Comparison of ENCODE assay signal across 8 mouse cellular contexts in the genomic region with DNA sequence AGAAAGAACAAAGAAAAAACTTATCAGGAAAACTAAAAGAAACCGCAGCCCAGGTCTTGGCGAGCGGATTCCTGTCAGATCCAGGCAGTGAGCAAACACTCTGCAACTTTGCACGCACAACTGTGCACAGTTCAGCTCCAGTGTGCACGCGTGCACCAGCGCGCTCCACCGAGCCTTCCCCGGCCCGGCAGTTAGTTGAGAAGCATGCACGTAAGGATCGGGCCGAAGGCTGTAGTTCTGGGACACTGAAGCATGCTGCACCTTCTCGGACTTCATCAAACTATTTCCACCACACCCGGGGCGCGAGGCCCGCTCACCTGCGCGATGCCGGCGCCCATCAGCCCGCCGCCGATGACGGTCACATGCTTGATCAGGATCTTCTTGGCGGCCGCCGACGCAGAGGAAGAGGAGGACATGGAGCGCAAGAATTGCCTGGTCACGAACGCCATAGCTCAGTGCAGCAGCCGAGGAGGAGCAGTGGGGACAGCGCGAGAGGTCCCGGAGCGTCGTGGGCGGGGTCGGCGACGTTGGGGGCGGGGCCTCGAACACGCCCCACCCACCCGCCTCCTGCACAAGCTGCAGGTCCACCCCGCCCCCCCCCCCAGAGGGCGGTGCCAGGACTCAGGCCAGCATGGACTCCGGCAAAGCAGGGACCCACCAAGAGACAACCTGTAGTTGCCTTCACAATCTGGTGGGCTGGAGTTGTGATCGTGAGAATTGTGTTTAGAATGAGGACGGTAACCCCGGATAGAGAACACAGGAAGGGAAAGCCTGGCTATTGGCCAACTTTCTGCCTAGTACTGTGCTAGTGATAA. TPM values are rescaled to one million over a fixed set of nuclear protein-coding genes. Genes with fewer than 3 reads are reported as not detected.
DNase-seq lines count a peak whose midpoint lies in the region; ATAC-seq and TF ChIP-seq lines count a peak whose summit lies in the region.

A gene (minus strand): TSS at position 543 of the 815 bp plus-strand sequence.

- TF ChIP-seq CTCF in CH12.LX (conservative IDR thresholded peaks at IDR 0.05 in 1 of 2, IDR thresholded peaks at IDR 0.05 in 1 of 2; ENCODE audit: low read depth in 2 of 2, low read length in 2 of 2) = no peak
- TF ChIP-seq CTCF in heart, postnatal 0 days (IDR thresholded peaks at IDR 0.05; ENCODE audit: low read depth) = no peak
- no peak for TF ChIP-seq CTCF in testis, adult 2 months (IDR thresholded peaks at IDR 0.05; ENCODE audit: control insufficient read depth, insufficient read depth, insufficient replicate concordance, low read depth, low read length)

- H3K27me3 ChIP-seq in CH12.LX (replicated peaks) = no peaks in the 10 kb centered on the region
- H3K27me3 ChIP-seq in forebrain, embryonic 12.5 days = no peaks in the 10 kb centered on the region
- no peaks in the 10 kb centered on the region for H3K27me3 ChIP-seq in heart, postnatal 0 days (ENCODE audit: control insufficient read depth, insufficient read depth, low read length)
- H3K27me3 ChIP-seq in liver, embryonic 16.5 days (ENCODE audit: control insufficient read depth, insufficient read depth, low read depth, low read length) = no peaks in the 10 kb centered on the region
- H3K27me3 ChIP-seq in neural tube, embryonic 13.5 days = no peaks in the 10 kb centered on the region
- H3K27me3 ChIP-seq in testis, adult 2 months (ENCODE audit: control insufficient read depth, insufficient read depth, low read length) = no peaks in the 10 kb centered on the region

- peaks cover 0 to 18% of the 10 kb centered on the region in 2 experiments for H3K36me3 ChIP-seq in CH12.LX (replicated peaks in 1 of 2; ENCODE audit: control insufficient read depth in 1 of 2, insufficient read depth in 1 of 2, low read length in 1 of 2)
- H3K36me3 ChIP-seq in forebrain, embryonic 12.5 days (replicated peaks) = no peaks in the 10 kb centered on the region
- H3K36me3 ChIP-seq in heart, postnatal 0 days (replicated peaks; ENCODE audit: control insufficient read depth, insufficient read depth, low read length) = no peaks in the 10 kb centered on the region
- no peaks in the 10 kb centered on the region for H3K36me3 ChIP-seq in liver, embryonic 16.5 days (ENCODE audit: control insufficient read depth, insufficient read depth)
- no peaks in the 10 kb centered on the region for H3K36me3 ChIP-seq in neural tube, embryonic 13.5 days
- no peaks in the 10 kb centered on the region for H3K36me3 ChIP-seq in testis, adult 2 months (ENCODE audit: control insufficient read depth, insufficient read depth, low read length)

- H3K4me1 ChIP-seq in CH12.LX (ENCODE audit: control insufficient read depth in 1 of 2, insufficient read depth in 2 of 2) = peaks cover 0 to 24% of the 10 kb centered on the region in 2 experiments; a peak in 3 of 4 replicates
- peaks cover 17% of the 10 kb centered on the region for H3K4me1 ChIP-seq in forebrain, embryonic 12.5 days
- peaks cover 23% of the 10 kb centered on the region for H3K4me1 ChIP-seq in heart, postnatal 0 days (ENCODE audit: control insufficient read depth, insufficient read depth)
- peaks cover 13% of the 10 kb centered on the region for H3K4me1 ChIP-seq in liver, embryonic 16.5 days (ENCODE audit: control insufficient read depth, low read depth, low read length)
- peaks cover 20% of the 10 kb centered on the region for H3K4me1 ChIP-seq in neural tube, embryonic 13.5 days (replicated peaks)
- no peaks in the 10 kb centered on the region; the same call in 1 of the 2 replicates for H3K4me1 ChIP-seq in testis, adult 2 months (ENCODE audit: control insufficient read depth, insufficient read depth, low read length)

- peak; percentile 75 for TF ChIP-seq POLR2A in CH12.LX (IDR thresholded peaks at IDR 0.05; ENCODE audit: low read depth, low read length)
- peak; percentile 84 for TF ChIP-seq POLR2A in testis, adult 2 months (IDR thresholded peaks at IDR 0.05; ENCODE audit: control insufficient read depth, low read depth, low read length)

- H3K4me3 ChIP-seq in CH12.LX (replicated peaks in 1 of 3; ENCODE audit: low read depth in 2 of 3, low read length in 2 of 3, poor library complexity in 1 of 3) = peak within 1 kb of the TSS; percentile 53 to 79 (median 75)
- H3K4me3 ChIP-seq in forebrain, embryonic 12.5 days (replicated peaks) = peak within 1 kb of the TSS; percentile 65
- peak within 1 kb of the TSS; percentile 77 for H3K4me3 ChIP-seq in heart, postnatal 0 days (ENCODE audit: low read depth, low read length)
- peak within 1 kb of the TSS; percentile 71 for H3K4me3 ChIP-seq in liver, embryonic 16.5 days (ENCODE audit: low read depth, low read length)
- peak within 1 kb of the TSS; percentile 61 for H3K4me3 ChIP-seq in neural tube, embryonic 13.5 days
- H3K4me3 ChIP-seq in testis, adult 2 months (ENCODE audit: control insufficient read depth, low read depth, low read length) = peak within 1 kb of the TSS; percentile 95

- no peak for TF ChIP-seq EP300 in CH12.LX (IDR thresholded peaks at IDR 0.05; ENCODE audit: low read length)
- no peak for TF ChIP-seq EP300 in heart, postnatal 0 days (IDR thresholded peaks at IDR 0.05; ENCODE audit: low read depth)

- dilution Hi-C loops in CH12.LX (cut with MboI; ENCODE audit: extremely low pct_ligation_motif_present, extremely low pct_unique_long_range_greater_than_20kb, low sequenced_read_pairs) = no loop called here

- TF ChIP-seq RAD21 in CH12.LX (IDR thresholded peaks at IDR 0.05; ENCODE audit: low read depth, low read length) = no peak

- WGBS in forebrain, embryonic 12.5 days = under 1% methylated on average over 53 of the region's 54 CpGs
- WGBS in heart, postnatal 0 days = under 1% methylated on average over 52 of the region's 54 CpGs
- WGBS in liver, embryonic 16.5 days (ENCODE audit: insufficient replicate concordance) = under 1% methylated on average over 52 of the region's 54 CpGs
- under 1% methylated on average over 54 of the region's 54 CpGs for WGBS in neural tube, embryonic 13.5 days

- peak within 1 kb of the TSS; percentile 34 for H3K9ac ChIP-seq in CH12.LX (ENCODE audit: insufficient read depth, low read depth)
- H3K9ac ChIP-seq in forebrain, embryonic 12.5 days = peak within 1 kb of the TSS; percentile 71
- H3K9ac ChIP-seq in heart, postnatal 0 days (replicated peaks; ENCODE audit: low read depth, low read length) = peak within 1 kb of the TSS; percentile 71
- peak within 1 kb of the TSS; percentile 69 for H3K9ac ChIP-seq in liver, embryonic 16.5 days (ENCODE audit: low read depth, low read length)
- peak within 1 kb of the TSS; percentile 71 for H3K9ac ChIP-seq in neural tube, embryonic 13.5 days

- in situ Hi-C loops in CH12.LX (cut with MboI; ENCODE audit: low pct_ligation_motif_present, low pct_unique_long_range_greater_than_20kb, low sequenced_read_pairs) = no loop called here

- peak within 1 kb of the TSS; percentile 71 for H3K4me2 ChIP-seq in CH12.LX (ENCODE audit: insufficient read depth, low read depth, poor library complexity, severe bottlenecking)
- H3K4me2 ChIP-seq in forebrain, embryonic 12.5 days = peak within 1 kb of the TSS; percentile 87
- H3K4me2 ChIP-seq in heart, postnatal 0 days (ENCODE audit: low read depth, low read length) = peak within 1 kb of the TSS; percentile 71
- peak within 1 kb of the TSS; percentile 81 for H3K4me2 ChIP-seq in liver, embryonic 16.5 days (ENCODE audit: low read depth, low read length)
- peak within 1 kb of the TSS; percentile 77 for H3K4me2 ChIP-seq in neural tube, embryonic 13.5 days

- DNase-seq in CH12.LX (ENCODE audit: extremely low read depth) = peak; percentile 82
- DNase-seq in c-Kit-positive CD71-positive TER-119-negative erythroid progenitor cells, embryonic 14.5 days (ENCODE audit: low read depth) = peak; percentile 65
- peak; percentile 91 for DNase-seq in heart, postnatal 0 days (ENCODE audit: low spot score)
- peak; percentile 92 to 95 for DNase-seq in kidney, postnatal 4 days

- ATAC-seq in forebrain, embryonic 12.5 days (ENCODE audit: low FRiP score) = peak; percentile 94
- peak; percentile 96 for ATAC-seq in heart, postnatal 0 days (ENCODE audit: insufficient read depth, low read depth)
- peak; percentile 83 for ATAC-seq in liver, embryonic 16.5 days (ENCODE audit: low read depth)
- ATAC-seq in neural tube, embryonic 13.5 days (ENCODE audit: low read depth) = peak; percentile 95

- H3K79me2 ChIP-seq in CH12.LX (replicated peaks; ENCODE audit: control insufficient read depth, extremely low read depth, insufficient read depth, poor library complexity, severe bottlenecking) = no peaks in the 10 kb centered on the region

- H3K27ac ChIP-seq in CH12.LX (ENCODE audit: insufficient read depth, low read depth) = 0 out of 2 replicates have a peak within 1 kb of the TSS, but pooled peaks have one; percentile 5
- H3K27ac ChIP-seq in forebrain, embryonic 12.5 days = peak within 1 kb of the TSS; percentile 39; the same call in 1 of the 2 replicates
- peak within 1 kb of the TSS; percentile 90 for H3K27ac ChIP-seq in heart, postnatal 0 days (ENCODE audit: low read depth)
- peak within 1 kb of the TSS; percentile 77 for H3K27ac ChIP-seq in liver, embryonic 16.5 days (ENCODE audit: low read length)
- H3K27ac ChIP-seq in neural tube, embryonic 13.5 days (replicated peaks) = peak within 1 kb of the TSS; percentile 39; the same call in 1 of the 2 replicates
- peak within 1 kb of the TSS; percentile 52 for H3K27ac ChIP-seq in testis, adult 2 months (ENCODE audit: control insufficient read depth, insufficient read depth, low read depth, low read length)

- H3K9me3 ChIP-seq in CH12.LX (replicated peaks; ENCODE audit: low read length) = no peaks in the 10 kb centered on the region
- H3K9me3 ChIP-seq in forebrain, embryonic 12.5 days = no peaks in the 10 kb centered on the region
- H3K9me3 ChIP-seq in heart, postnatal 0 days (replicated peaks; ENCODE audit: control insufficient read depth, low read length) = no peaks in the 10 kb centered on the region
- H3K9me3 ChIP-seq in liver, embryonic 16.5 days (replicated peaks; ENCODE audit: control insufficient read depth, low read length) = no peaks in the 10 kb centered on the region
- no peaks in the 10 kb centered on the region for H3K9me3 ChIP-seq in neural tube, embryonic 13.5 days

TF ChIP-seq in CH12.LX, 34 proteins besides CTCF, POLR2A, EP300 and RAD21 (continues in another document):
- peak; percentile 12; the same call in 1 of the 2 replicates for TF ChIP-seq HCFC1 (IDR thresholded peaks at IDR 0.05; ENCODE audit: low read depth, low read length)
- no peak for TF ChIP-seq USF1 (IDR thresholded peaks at IDR 0.05; ENCODE audit: low read depth, low read length)
- peak; percentile 4; the same call in 1 of the 2 replicates for TF ChIP-seq IRF4 (IDR thresholded peaks at IDR 0.05; ENCODE audit: low read depth, low read length)

RNA-seq across cellular contexts. Expression of the gene that starts here (rescaled TPM):
- total RNA-seq in CH12.LX (2012; rRNA removed) (46.9 and 49.5 TPM in 2 replicates), CH12.LX (2014; rRNA removed) (41.0 and 42.3 TPM in 2 replicates)
- 65.2 and 73.4 TPM in 2 replicates for polyA plus RNA-seq in CH12.LX (2012; ENCODE audit: insufficient read length, low read depth)
- polyA plus RNA-seq in forebrain, embryonic 12.5 days (2016; fragmentation: Nextera tagmentation; extraction: Ambion mirVana) = 46.6 and 55.3 TPM in 2 replicates
- total RNA-seq in heart, postnatal 0 days (2014; rRNA removed; ENCODE audit: low replicate concordance) = 237 and 275 TPM in 2 replicates
- 433 and 464 TPM in 2 replicates for polyA plus RNA-seq in heart, postnatal 0 days (2015; fragmentation: Nextera tagmentation; extraction: Ambion mirVana)
- polyA plus RNA-seq in liver, embryonic 16.5 days (2015; fragmentation: Nextera tagmentation; extraction: Ambion mirVana) = 122 and 150 TPM in 2 replicates
- 34.4 and 37.1 TPM in 2 replicates for polyA plus RNA-seq in neural tube, embryonic 13.5 days (2015; fragmentation: Nextera tagmentation; extraction: Ambion mirVana)
- polyA plus RNA-seq in testis, adult 2 months (2012; rRNA removed) = 30.2 and 36.2 TPM in 2 replicates

Comparison
In these comparisons a context has a peak if more than half of its experiments do, and no peak if none do; other contexts are left out.
1. Peak in every context shown above with its lines: DNase-seq, ATAC-seq, H3K4me3 ChIP-seq and H3K27ac ChIP-seq.
2. H3K27ac ChIP-seq: peak in every context shown above with its lines; median percentile 90 in heart, postnatal 0 days; 77 in liver, embryonic 16.5 days; 52 in testis, adult 2 months; 39 in forebrain, embryonic 12.5 days; 39 in neural tube, embryonic 13.5 days; 5 in CH12.LX.